ENCODE assay signal across 16 mouse cellular contexts in genomic region chr4:155227986-155228385, GRCm38 (mm10).
"Had no signal": no experiment of that assay in that cellular context is flagged by ENCODE, and none has a peak within 500 bp of the region (broad histone marks: within the 10 kb centered on the region; RNA-seq: fewer than 3 reads in every experiment).

No protein-coding gene starts in this region.

- H3K27ac ChIP-seq: neural tube, embryonic 13.5 days; neural tube, embryonic 15.5 days; stomach, embryonic 15.5 days; stomach, postnatal 0 days had no signal

- H3K9me3 ChIP-seq: neural tube, embryonic 13.5 days; neural tube, embryonic 15.5 days; stomach, embryonic 15.5 days had no signal

- H3K36me3 ChIP-seq: neural tube, embryonic 13.5 days; neural tube, embryonic 15.5 days; stomach, embryonic 15.5 days had no signal

- H3K9ac ChIP-seq: neural tube, embryonic 13.5 days; neural tube, embryonic 15.5 days; stomach, embryonic 15.5 days had no signal

- H3K27me3 ChIP-seq: neural tube, embryonic 13.5 days; neural tube, embryonic 15.5 days; stomach, embryonic 15.5 days had no signal

- H3K4me2 ChIP-seq: neural tube, embryonic 13.5 days; neural tube, embryonic 15.5 days; stomach, embryonic 15.5 days had no signal

- DNase-seq: retina, postnatal 1 day; right cerebral cortex, adult 18-20 months; right cerebral cortex, postnatal 14 days; right cerebral cortex, postnatal 25 days; right cerebral cortex, postnatal 4 days; spleen, adult 18-20 months; thymus, adult 18-20 months; thymus, adult 2 months; thymus, postnatal 14 days; thymus, postnatal 25 days; thymus, postnatal 36 days; thymus, postnatal 4 days had no signal

- H3K4me3 ChIP-seq: neural tube, embryonic 13.5 days; neural tube, embryonic 15.5 days; stomach, embryonic 15.5 days had no signal
